Mouse (Mus musculus): Measurements from ENCODE around the gene Hsph1. TPM values are rescaled to one million over a fixed set of nuclear protein-coding genes. Genes with fewer than 3 reads are reported as not detected.
A peak's percentile ranks its signal among the peaks of the same experiment; 100 is the strongest.

The Hsph1 gene
- total and polyA plus RNA-seq, 3 experiments, result 57.5 to 156 (median 80.9) TPM

DNA sequence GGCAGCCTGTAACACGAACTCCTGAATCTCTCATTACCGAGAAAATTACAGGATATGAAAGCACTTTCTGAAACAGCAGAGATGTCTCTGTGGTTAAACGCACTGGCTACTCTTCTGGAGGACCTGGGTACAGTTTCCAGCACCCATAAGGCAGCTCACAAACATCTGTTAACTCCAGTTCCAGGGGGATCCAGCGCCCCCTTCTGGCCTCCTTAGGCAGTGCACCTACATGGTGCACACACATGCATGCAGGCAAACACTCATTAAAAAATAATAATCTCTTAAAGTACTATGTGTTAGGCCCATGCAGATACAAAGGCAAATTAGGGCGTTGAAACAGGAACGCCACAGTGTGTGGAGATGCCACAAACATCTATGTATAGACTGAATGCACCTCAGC lies 25.3 kb upstream of the Hsph1 start:
- Histone ChIP-seq H3K27ac (ENCODE audit: insufficient read depth, low read depth) (no peak overlapping the region), H3K79me2 (replicated peaks; ENCODE audit: control insufficient read depth, extremely low read depth, insufficient read depth, poor library complexity, severe bottlenecking) (no peaks in the 10 kb centered on the region), H3K4me3 (replicated peaks in 1 of 3; ENCODE audit: low read depth in 2 of 3, low read length in 2 of 3, poor library complexity in 1 of 3) (no peak overlapping the region), H3K4me1 (ENCODE audit: control insufficient read depth in 1 of 2, insufficient read depth in 2 of 2) (no peaks in the 10 kb centered on the region), H3K27me3 (replicated peaks) (no peaks in the 10 kb centered on the region), H3K36me3 (replicated peaks in 1 of 2; ENCODE audit: control insufficient read depth in 1 of 2, insufficient read depth in 1 of 2, low read length in 1 of 2) (no peaks in the 10 kb centered on the region), H3K9ac (ENCODE audit: insufficient read depth, low read depth) (no peak overlapping the region), H3K4me2 (ENCODE audit: insufficient read depth, low read depth, poor library complexity, severe bottlenecking) (no peak overlapping the region), H3K9me3 (replicated peaks; ENCODE audit: low read length) (peaks cover 5% of the 10 kb centered on the region)
- no peak for TF ChIP-seq NRF1 (IDR thresholded peaks at IDR 0.05; ENCODE audit: low read depth, low read length)
- TF ChIP-seq CTCF (conservative IDR thresholded peaks at IDR 0.05 in 1 of 2, IDR thresholded peaks at IDR 0.05 in 1 of 2; ENCODE audit: low read depth in 2 of 2, low read length in 2 of 2), result 0 out of 4 replicates have a peak, but pooled peaks of 1 of the 2 experiments have one; percentile 4
- dilution Hi-C loops (cut with MboI; ENCODE audit: extremely low pct_ligation_motif_present, extremely low pct_unique_long_range_greater_than_20kb, low sequenced_read_pairs), result no loop called here
- in situ Hi-C loops (cut with MboI; ENCODE audit: low pct_ligation_motif_present, low pct_unique_long_range_greater_than_20kb, low sequenced_read_pairs), result no loop called here
- no peak for DNase-seq (ENCODE audit: extremely low read depth)

DNA sequence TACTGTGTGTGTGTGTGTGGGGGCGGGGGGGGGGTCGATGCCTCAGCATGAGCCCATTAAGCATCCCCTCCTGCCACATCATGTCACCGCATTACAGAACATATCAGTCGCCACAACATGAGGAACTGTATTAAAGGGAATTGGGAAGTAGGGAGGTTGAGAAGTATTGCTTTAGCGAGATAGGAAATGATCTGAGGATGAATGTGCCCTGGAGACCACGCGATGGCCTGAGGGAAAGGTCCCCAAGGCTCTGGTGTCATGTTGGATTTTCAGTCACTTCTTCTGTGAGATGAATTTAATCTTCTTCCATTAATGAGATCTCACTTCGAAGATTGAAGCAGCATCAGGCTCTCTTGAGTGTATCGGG lies 23.2 kb upstream of the Hsph1 start:
- TF ChIP-seq IRF4 (IDR thresholded peaks at IDR 0.05; ENCODE audit: low read depth, low read length), result no peak
- no peak for TF ChIP-seq MYC (IDR thresholded peaks at IDR 0.05; ENCODE audit: low read depth, low read length)
- no peak for TF ChIP-seq PAX5 (IDR thresholded peaks at IDR 0.05; ENCODE audit: low read length)
- TF ChIP-seq TCF12 (IDR thresholded peaks at IDR 0.05; ENCODE audit: low read depth, low read length), result no peak
- TF ChIP-seq POLR2A (IDR thresholded peaks at IDR 0.05; ENCODE audit: low read depth, low read length), result no peak
- TF ChIP-seq GABPA (IDR thresholded peaks at IDR 0.05; ENCODE audit: insufficient replicate concordance, low read depth, low read length), result no peak
- TF ChIP-seq MAZ (IDR thresholded peaks at IDR 0.05; ENCODE audit: low read depth, low read length), result no peak
- TF ChIP-seq RAD21 (IDR thresholded peaks at IDR 0.05; ENCODE audit: low read depth, low read length), result no peak
- TF ChIP-seq MAX (IDR thresholded peaks at IDR 0.05; ENCODE audit: low read length), result no peak
- TF ChIP-seq RCOR1 (conservative IDR thresholded peaks at IDR 0.05; ENCODE audit: low read depth, low read length), result no peak
- TF ChIP-seq CHD1 (IDR thresholded peaks at IDR 0.05; ENCODE audit: low read depth, low read length), result no peak
- TF ChIP-seq MXI1 (IDR thresholded peaks at IDR 0.05; ENCODE audit: low read depth, low read length), result no peak
- no peak for TF ChIP-seq POLR2AphosphoS2 (IDR thresholded peaks at IDR 0.05; ENCODE audit: low read depth, low read length)
- TF ChIP-seq USF1 (IDR thresholded peaks at IDR 0.05; ENCODE audit: low read depth, low read length), result no peak
- no peak for TF ChIP-seq JUND (conservative IDR thresholded peaks at IDR 0.05; ENCODE audit: low read depth, low read length)
- Histone ChIP-seq H3K9me3 (replicated peaks; ENCODE audit: low read length) (peaks cover 5% of the 10 kb centered on the region), H3K4me1 (ENCODE audit: control insufficient read depth in 1 of 2, insufficient read depth in 2 of 2) (no peaks in the 10 kb centered on the region), H3K9ac (ENCODE audit: insufficient read depth, low read depth) (no peak overlapping the region), H3K4me2 (ENCODE audit: insufficient read depth, low read depth, poor library complexity, severe bottlenecking) (no peak overlapping the region), H3K36me3 (replicated peaks in 1 of 2; ENCODE audit: control insufficient read depth in 1 of 2, insufficient read depth in 1 of 2, low read length in 1 of 2) (no peaks in the 10 kb centered on the region), H3K27ac (ENCODE audit: insufficient read depth, low read depth) (no peak overlapping the region), H3K4me3 (replicated peaks in 1 of 3; ENCODE audit: low read depth in 2 of 3, low read length in 2 of 3, poor library complexity in 1 of 3) (no peak overlapping the region), H3K27me3 (replicated peaks) (no peaks in the 10 kb centered on the region), H3K79me2 (replicated peaks; ENCODE audit: control insufficient read depth, extremely low read depth, insufficient read depth, poor library complexity, severe bottlenecking) (no peaks in the 10 kb centered on the region)
- in situ Hi-C loops (cut with MboI; ENCODE audit: low pct_ligation_motif_present, low pct_unique_long_range_greater_than_20kb, low sequenced_read_pairs) (no loop called here), dilution Hi-C loops (cut with MboI; ENCODE audit: extremely low pct_ligation_motif_present, extremely low pct_unique_long_range_greater_than_20kb, low sequenced_read_pairs) (no loop called here)
- DNase-seq (ENCODE audit: extremely low read depth), result no peak

All from CH12.LX (cell line).